Mouse (Mus musculus) layer of hippocampus, adult 8-10 months (tissue): Measurements from ENCODE around the gene Cbln3. TPM values are rescaled to one million over a fixed set of nuclear protein-coding genes. Genes with fewer than 3 reads are reported as not detected.

ENCODE experiments used
- DNase-seq, 2 experiments: peaks; one replicate each; pipeline ENCODE4 v3.0.0; 2022; ENCODE audit warnings: low spot score in 2 of 2
- total RNA-seq, 4 experiments: library from RNA; stranded (reverse); gene quantifications; 2 replicates each; pipeline ENCODE4 v1.2.4; 2022

Cbln3 gene
- total RNA-seq, 4 experiments from 2014 or later: 0.20 to 0.43 (median 0.33) TPM

- no peak for DNase-seq
Measured at GRCm38 (mm10) chr14:55852646-55853551, 31.3 kb downstream of the Cbln3 start.

DNA sequence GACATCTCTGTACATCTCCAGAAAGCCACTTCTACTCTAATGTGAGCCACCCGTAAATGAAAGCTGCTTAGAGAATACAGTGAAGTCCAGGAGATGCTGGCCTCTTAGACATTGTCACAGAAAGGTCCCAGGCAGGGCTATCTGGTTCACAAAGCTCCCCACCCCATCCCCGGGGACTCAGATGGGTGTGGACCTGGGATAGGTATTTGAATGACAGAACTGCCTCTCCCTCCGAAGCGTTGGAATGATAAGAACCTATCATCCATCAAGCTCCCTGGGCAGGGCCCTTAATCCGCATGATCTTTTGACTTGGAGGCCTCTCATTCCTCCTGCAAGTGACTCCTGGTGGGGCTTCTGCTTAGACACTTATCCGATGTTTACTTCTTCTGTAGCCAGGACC is 33.3 kb downstream of the Cbln3 start:
- DNase-seq: no peak

GRCm38 (mm10) chr14:55845506-55846294 is 38.5 kb downstream of the Cbln3 start:
- DNase-seq: no peak

DNA sequence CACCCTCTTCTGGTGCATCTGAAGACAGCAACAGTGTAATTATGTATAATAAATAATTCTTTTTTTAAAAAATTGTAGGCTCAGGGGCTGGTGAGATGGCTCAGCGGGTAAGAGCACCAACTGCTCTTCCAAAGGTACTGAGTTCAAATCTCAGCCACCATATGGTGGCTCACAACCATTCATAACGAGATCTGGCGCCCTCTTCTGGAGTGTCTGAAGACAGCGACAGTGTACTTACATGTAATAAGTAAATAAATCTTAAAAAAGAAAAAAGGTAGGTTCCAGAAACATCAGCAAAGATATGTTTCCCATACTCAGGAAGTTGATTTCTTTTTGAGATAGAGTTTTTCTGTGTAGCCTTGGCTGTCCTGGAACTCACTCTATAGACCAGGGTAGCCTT is 41.4 kb downstream of the Cbln3 start:
- no peak for DNase-seq

GRCm38 (mm10) chr14:55840853-55841366 is 43.3 kb downstream of the Cbln3 start:
- DNase-seq: no peak

GRCm38 (mm10) chr14:55838740-55839139 is 45.5 kb downstream of the Cbln3 start:
- no peak for DNase-seq

- no peak for DNase-seq
Measured at GRCm38 (mm10) chr14:55838312-55838711, 45.9 kb downstream of the Cbln3 start.

DNA sequence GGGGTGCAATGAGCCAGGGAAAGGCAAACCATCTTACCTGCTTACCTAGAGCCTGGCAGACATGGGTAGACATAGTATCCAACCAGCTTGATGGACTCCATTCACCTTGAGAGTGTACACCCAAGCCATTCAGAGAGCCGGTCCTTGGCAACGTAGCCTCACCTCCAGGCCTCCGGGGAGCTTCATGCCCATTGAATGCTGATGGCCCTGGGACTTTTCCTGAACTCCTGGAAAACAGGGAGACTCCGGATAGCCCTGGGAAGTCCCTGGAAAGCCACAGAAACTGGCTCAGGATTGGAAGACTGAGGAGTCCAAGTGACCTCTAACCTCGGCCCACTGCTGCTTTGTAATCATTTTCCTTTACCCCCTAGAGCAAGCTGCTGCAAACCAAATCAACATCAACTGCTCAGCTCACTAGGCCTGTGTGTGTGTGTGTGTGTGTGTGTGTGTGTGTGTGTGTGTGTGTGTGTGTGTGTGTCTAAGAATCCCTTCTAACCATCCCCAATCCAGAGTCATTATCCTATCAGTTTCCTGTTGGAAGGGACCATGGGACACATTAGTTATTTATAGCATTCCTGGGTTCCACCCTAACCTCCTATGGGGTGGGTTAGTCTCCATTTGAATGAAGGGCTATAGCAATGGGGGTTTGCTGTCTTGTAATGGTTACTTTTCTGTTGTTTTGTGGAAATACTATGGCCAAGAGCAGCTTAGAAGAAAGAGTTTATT is 49.2 kb downstream of the Cbln3 start:
- no peak for DNase-seq

DNA sequence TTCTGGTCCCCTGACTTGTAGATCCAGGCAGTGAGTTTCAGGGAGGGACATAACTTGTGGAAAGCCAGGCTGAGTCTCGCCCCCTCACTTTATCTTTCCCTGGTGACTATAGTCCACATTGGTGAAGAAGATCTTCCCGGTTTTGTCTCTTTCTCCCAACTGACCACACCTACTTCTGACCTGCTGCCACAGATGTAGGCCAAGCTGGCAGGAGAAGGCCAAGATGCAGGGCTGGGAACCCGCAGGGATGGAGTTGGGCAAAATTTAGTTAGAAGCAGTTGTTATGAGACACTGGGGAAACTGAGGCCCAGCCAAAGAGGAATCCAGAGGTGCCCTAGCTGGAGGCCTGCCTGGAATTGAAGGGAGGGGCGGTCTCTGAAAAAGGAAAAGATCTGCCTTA is 51.1 kb downstream of the Cbln3 start:
- no peak for DNase-seq

- no peak for DNase-seq
Measured at GRCm38 (mm10) chr14:55830331-55830730, 53.9 kb downstream of the Cbln3 start.

DNA sequence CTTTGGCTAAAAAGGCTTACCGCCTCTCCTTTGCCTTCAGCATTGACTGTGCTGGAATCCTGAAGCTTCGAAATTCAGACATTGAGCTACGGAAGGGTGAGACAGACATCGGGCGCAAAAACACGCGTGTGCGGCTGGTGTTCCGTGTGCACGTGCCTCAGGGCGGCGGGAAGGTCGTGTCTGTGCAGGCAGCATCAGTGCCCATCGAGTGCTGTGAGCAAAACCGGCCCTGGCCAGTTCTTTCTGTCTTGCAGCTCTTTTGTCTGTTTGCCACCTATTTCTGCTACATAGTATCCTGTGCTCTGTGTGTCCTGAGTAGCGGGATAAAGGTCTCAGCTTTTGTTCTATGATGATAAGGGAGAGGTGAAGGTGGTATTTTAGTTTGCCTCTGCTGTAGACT is 54.3 kb downstream of the Cbln3 start:
- DNase-seq: no peak

Other genes with a start within 250 kb of the Cbln3 start
- gene Ipo4, start 248.4 kb downstream of the Cbln3 start, total RNA-seq: 100 to 1,000 TPM; 121 to 153 (median 140) TPM
- 1 to 10 TPM; 4.2 to 7.5 (median 5.5) TPM for gene Gm49378, start 246.5 kb downstream of the Cbln3 start, total RNA-seq
- gene Tm9sf1, start 240.6 kb downstream of the Cbln3 start, total RNA-seq: 10 to 100 TPM; 40.6 to 49.6 (median 44.7) TPM
- gene Tssk4, start 234.2 kb downstream of the Cbln3 start, total RNA-seq: 1 to 10 TPM; 1.2 to 1.9 (median 1.7) TPM
- 10 to 100 TPM; 47.1 to 51.1 (median 49.6) TPM for gene Mdp1, start 223.9 kb downstream of the Cbln3 start, total RNA-seq
- gene Gmpr2, start 212.5 kb downstream of the Cbln3 start, total RNA-seq: 10 to 100 TPM; 25.2 to 31.1 (median 28.6) TPM
- gene Nedd8, start 212.3 kb downstream of the Cbln3 start, total RNA-seq: 100 to 1,000 TPM; 290 to 309 (median 300) TPM
- gene Tinf2, start 202.6 kb downstream of the Cbln3 start, total RNA-seq: 10 to 100 TPM; 12.2 to 20.8 (median 16.0) TPM
- 1 to 10 TPM in 2 of 4 experiments, not detected in 2; 5.4 to 8.2 TPM for gene Tgm1, start 170.5 kb downstream of the Cbln3 start, total RNA-seq
- 10 to 100 TPM; 42.8 to 53.5 (median 44.8) TPM for gene Rabggta, start 162.1 kb downstream of the Cbln3 start, total RNA-seq
- gene Dhrs1, start 138.7 kb downstream of the Cbln3 start, total RNA-seq: 100 to 1,000 TPM in 3 of 4 experiments, 10 to 100 TPM in 1; 86.6 to 148 (median 116) TPM
- 10 to 100 TPM; 11.8 to 14.0 (median 13.1) TPM for gene Nop9, start 138.7 kb downstream of the Cbln3 start, total RNA-seq
- gene Cideb, start 125.9 kb downstream of the Cbln3 start, total RNA-seq: 1 to 10 TPM; 1.4 to 3.0 (median 1.7) TPM
- gene Ltb4r2, start 123.0 kb downstream of the Cbln3 start, total RNA-seq: under 1 TPM in 3 of 4 experiments, not detected in 1; 0.16 to 0.23 (median 0.22) TPM
- under 1 TPM in 1 of 4 experiments, not detected in 3; 0.32 TPM for gene Ltb4r1, start 118.4 kb downstream of the Cbln3 start, total RNA-seq
- 1 to 10 TPM; 3.4 to 6.8 (median 4.8) TPM for gene Adcy4, start 100.3 kb downstream of the Cbln3 start, total RNA-seq
- gene Ripk3, start 95.5 kb downstream of the Cbln3 start, total RNA-seq: 1 to 10 TPM in 1 of 4 experiments, under 1 TPM in 2, not detected in 1; 0.95 to 3.4 (median 0.99) TPM
- 1 to 10 TPM; 1.4 to 2.0 (median 1.7) TPM for gene Nfatc4, start 61.2 kb downstream of the Cbln3 start, total RNA-seq
- 10 to 100 TPM in 2 of 4 experiments, 1 to 10 TPM in 2; 6.4 to 10.9 (median 9.3) TPM for gene Nynrin, start 30.4 kb downstream of the Cbln3 start, total RNA-seq
- 10 to 100 TPM; 13.4 to 14.0 (median 13.7) TPM for gene Khnyn, start 555 bp upstream of the Cbln3 start, total RNA-seq
- 10 to 100 TPM; 66.0 to 86.3 (median 78.8) TPM for gene Sdr39u1, start 15.9 kb upstream of the Cbln3 start, total RNA-seq
- gene Cma1, start 60.3 kb upstream of the Cbln3 start, total RNA-seq: under 1 TPM in 1 of 4 experiments, not detected in 3; 0.39 TPM
- gene Cma2, start 66.6 kb upstream of the Cbln3 start, total RNA-seq: not detected
- not detected for gene Mcpt1, start 133.6 kb upstream of the Cbln3 start, total RNA-seq
- not detected for gene Mcpt9, start 146.1 kb upstream of the Cbln3 start, total RNA-seq
- not detected for gene Mcpt2, start 157.6 kb upstream of the Cbln3 start, total RNA-seq
- gene Mcpt4, start 177.9 kb upstream of the Cbln3 start, total RNA-seq: under 1 TPM in 2 of 4 experiments, not detected in 2; 0.57 to 0.58 TPM
- not detected for gene Mcpt8, start 200.9 kb upstream of the Cbln3 start, total RNA-seq
- not detected for gene Ctsg, start 218.2 kb upstream of the Cbln3 start, total RNA-seq
- gene Gzme, start 236.2 kb upstream of the Cbln3 start, total RNA-seq: not detected
- gene Gzmd, start 248.2 kb upstream of the Cbln3 start, total RNA-seq: not detected